Mouse (Mus musculus) right cerebral cortex, adult 2 months (tissue): Measurements from ENCODE around the gene Eif4a1.
A peak's percentile ranks its signal among the peaks of the same experiment; 100 is the strongest.

ENCODE experiments used
- DNase-seq, 2 experiments: peaks; one replicate each; pipeline ENCODE4 v3.0.0; 2021 to 2022; ENCODE audit warnings: low spot score in 2 of 2

Gene Eif4a1

DNA sequence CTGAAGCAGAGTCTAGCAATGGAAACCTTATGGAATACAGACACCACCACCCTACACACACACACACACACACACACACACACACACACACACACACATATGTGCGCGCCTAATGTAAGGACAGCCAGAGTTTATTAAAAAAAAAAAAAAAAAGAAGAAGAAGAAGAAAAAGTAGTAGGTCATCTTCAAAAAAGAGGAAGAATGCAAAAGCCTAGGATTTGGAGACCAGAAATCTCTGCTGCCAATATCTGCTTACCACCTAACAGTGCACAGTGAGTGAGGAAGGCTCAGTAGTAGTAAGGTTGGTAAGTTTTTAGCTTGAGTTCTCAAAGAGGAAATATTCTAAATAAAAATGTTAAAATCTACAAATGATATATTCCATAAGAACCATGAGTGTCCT, 6.9 kb upstream of the Eif4a1 start:
- no peak for DNase-seq

- no peak for DNase-seq
Observed at GRCm38 (mm10) chr11:69671726-69672124, 498 bp downstream of the Eif4a1 start.

- peak; percentile 87 to 89 for DNase-seq
Observed at GRCm38 (mm10) chr11:69670786-69671725, 1.2 kb downstream of the Eif4a1 start.

GRCm38 (mm10) chr11:69666665-69667005, 5.6 kb downstream of the Eif4a1 start:
- DNase-seq: no peak

- DNase-seq: peak; percentile 80 to 85
Observed at GRCm38 (mm10) chr11:69665961-69666664, 6.1 kb downstream of the Eif4a1 start, which contains the start of gene Cd68. TSS of gene Cd68 (minus strand) at chr11:69666153.

DNA sequence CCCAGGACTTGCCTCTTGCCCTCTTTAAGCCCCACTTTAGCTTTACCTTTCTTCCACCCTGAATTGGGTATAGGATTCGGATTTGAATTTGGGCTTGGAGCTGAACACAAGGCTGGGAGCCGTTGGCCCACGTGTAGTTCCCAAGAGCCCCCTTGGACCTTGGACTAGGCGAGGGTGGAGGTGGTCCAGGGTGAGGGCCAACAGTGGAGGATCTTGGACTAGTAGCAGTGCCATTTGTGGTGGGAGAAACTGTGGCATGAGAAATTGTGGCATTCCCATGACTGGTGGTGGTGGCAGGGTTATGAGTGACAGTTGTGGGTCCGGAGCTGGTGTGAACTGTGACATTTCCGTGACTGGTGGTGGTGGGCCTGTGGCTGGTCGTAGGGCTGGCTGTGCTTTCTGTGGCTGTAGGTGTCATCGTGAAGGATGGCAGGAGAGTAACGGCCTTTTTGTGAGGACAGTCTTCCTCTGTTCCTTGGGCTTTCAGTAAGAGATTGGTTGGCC, 6.7 kb downstream of the Eif4a1 start:
- no peak for DNase-seq

DNA sequence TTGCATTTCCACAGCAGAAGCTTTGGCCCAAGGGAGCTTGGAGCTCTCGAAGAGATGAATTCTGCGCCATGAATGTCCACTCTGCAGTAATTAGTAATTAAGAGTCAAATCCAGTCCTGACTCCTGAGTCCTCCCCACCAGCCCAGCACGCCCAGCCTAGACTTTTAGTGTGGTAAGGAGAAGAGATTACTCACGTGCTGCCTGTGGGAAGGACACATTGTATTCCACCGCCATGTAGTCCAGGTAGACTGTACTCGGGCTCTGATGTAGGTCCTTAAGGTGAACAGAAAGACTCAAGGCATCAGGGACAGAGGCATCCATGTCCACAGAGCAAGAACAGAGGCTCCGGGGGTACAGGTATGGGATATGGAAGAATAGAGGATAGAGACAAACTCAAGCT, 7.4 kb downstream of the Eif4a1 start:
- no peak for DNase-seq

DNA sequence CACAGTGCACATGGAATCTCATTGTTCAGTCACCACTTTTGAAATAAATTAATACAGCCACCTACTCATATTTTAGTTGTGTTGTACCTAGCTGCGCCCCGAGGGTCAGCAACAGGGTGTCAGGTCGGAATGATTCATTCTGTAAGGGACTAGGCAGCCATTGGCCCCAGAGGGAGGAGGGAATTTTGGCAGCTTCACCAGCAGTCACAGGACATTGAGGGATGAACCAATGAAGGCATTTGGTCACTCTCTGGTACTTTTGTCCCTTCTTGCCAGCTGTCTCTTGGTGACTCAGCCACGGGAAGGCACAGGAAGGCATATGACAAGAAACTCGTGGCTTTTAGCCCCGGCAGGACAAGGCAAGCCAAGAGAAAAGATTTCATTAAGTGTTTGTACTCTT, 8.4 kb downstream of the Eif4a1 start:
- no peak for DNase-seq

DNA sequence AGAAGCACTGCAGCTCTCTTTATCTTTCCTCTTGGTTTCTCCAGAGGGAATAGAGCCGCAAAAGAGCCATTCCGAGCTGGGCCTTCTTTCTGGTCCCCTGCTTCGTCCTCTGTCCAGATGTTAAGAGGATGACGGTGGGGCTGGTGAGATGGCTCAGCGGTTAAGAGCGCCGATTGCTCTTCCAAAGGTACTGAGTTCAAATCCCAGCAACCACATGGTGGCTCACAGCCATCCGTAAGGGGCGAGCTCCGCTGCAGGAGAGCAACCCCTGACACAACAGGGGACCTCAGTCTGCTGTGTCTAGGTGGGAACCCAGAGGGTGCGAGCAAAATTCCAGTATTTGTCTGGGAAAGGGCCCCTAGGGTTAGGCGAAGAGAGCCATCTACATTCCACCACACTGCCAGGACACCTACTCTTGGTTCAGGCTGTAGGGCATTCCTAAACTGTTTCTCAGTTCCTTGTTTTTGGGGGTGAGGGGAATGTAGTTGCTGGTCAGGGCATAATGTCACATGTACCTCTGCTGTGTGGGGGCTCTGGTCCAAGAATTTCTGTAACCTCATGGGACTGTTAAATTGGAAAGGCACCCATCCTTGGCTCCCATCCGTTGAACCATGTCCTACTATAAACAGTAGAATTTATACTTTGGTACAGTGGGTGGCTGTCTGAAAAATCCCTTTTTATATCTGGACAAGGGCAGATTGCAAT, 9.1 kb downstream of the Eif4a1 start:
- DNase-seq: no peak

DNA sequence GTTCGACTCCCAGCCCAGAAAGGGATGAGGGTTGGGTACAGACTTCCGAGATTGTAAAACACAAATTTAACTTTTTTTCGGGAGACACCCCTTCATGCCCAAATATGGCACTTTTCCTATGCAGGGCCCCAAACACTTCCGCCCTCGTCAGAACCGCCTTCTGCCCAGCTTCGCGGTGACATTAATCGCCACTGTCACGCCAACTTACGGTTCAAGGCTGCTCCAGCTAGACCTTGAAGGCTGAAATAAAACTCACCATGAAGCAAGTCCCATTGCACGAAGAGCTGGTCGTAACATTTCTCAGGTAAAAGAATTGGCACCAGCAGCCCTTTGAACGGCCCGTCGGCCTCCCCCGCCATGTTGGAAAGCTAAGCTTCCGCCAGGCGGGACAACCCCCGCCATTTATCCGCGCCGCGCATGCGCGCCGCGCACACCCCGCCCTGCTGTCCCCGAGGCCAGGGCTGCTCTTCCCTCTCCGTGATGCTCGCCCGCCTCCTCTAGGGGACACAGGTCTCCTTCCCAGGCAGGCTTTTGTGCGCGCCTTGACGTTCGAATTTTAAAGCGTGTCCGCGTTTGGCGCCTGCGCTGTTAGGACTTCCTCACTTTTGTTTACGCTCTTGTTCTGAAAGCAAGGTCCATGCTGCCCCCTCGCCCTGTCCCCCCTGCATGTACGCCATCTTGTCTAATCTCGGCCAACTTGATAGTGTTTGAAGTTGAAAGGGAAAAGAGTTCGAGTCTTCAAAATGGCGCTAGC, 9.8 kb downstream of the Eif4a1 start, which contains the start of gene Mpdu1:
Mpdu1 (minus strand) TSS at position 430 of the 754 bp plus-strand sequence.
- DNase-seq: peak; percentile 92 to 93

DNA sequence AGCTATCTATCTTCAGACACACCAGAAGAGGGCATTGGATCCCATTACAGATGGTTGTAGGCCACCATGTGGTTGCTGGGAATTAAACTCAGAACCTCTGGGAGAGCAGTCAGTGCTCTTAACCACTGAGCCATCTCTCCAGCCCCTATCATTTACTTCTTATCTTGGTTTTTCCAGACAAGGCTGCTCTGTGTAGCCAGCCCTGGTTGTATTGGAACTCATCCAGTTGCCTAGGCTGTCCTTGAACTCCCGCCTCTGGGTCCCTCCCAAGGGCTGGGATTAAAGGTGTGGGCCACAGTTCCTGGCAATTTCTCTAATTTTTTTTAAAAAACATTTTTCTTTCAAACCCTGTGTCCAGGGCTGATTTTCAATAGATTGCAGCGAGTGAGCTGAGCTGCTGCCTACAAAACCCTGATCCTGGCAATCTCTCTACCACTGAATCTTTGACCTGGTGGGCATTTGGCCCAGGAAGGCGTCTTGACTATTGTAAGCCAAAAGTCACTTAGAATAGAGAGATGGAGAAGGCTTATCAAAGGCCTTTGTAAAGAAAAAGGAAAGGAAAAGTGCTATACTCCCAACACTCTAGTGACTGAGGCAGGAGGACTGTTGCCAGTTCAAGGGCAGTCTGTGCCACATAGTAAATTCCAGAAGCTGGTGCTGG, 10.9 kb downstream of the Eif4a1 start:
- no peak for DNase-seq

DNA sequence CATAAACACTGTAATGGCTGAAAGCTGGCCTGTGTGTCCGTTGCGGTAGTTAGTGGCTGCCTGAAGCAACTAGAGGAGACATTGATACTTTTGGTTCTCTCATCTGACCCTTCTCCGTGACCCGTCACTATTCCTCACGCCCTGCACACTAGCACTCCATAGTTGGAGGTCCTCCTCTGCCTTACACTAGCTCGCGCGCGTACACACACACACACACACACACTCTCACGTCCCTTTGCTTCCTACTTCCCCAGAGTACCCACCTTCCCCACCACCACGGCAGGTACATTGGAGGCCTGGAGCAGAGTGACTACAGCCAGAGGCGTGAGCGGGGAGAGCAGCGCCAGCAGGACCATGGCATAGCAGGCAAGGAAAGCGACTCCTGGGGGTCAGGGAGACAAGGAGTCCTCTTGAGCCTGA, 14.8 kb downstream of the Eif4a1 start:
- DNase-seq: no peak

DNA sequence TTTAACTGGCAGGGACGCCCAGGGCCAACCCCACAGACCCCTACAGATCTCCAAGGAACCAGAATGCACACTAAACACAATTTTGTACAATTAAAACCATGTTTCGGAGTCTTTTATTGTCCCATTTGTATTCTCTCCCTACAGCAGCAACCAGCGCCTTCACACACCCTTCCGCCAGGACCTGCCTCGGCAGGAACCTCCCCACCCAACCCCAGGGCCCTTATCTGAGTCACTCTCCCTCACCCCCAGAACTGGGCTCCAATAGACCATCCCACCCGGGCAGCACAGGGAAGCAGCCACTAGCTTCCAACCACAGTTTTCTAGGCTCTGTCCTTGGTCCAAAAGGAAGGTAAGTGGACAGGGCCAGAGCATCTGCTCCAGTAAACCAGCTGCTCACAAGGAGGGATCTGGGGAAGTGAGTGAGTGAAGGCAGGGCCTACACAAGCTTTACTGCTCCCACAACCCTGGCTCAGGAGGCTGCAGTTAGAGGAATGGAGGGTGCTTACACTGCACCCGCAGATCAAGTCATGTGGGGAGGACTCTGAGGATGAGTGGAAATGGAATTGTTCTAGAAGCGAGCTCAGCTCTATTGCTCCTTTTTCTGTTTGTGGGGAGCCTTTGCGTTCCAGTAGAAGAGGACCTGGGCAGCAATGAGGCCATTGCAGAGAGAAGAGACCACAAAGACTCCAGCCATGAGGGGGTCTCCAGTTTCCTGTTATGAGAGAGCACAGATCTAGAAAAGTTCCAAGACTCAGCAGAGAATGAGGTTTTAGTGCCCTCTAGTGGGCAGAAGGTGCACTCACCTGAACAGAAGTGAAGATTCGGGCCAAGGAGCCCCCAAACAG, 15.4 kb downstream of the Eif4a1 start:
- peak in 1 of 2 experiments; percentile 68 for DNase-seq

GRCm38 (mm10) chr11:69656065-69656455, 16.2 kb downstream of the Eif4a1 start:
- no peak for DNase-seq

DNA sequence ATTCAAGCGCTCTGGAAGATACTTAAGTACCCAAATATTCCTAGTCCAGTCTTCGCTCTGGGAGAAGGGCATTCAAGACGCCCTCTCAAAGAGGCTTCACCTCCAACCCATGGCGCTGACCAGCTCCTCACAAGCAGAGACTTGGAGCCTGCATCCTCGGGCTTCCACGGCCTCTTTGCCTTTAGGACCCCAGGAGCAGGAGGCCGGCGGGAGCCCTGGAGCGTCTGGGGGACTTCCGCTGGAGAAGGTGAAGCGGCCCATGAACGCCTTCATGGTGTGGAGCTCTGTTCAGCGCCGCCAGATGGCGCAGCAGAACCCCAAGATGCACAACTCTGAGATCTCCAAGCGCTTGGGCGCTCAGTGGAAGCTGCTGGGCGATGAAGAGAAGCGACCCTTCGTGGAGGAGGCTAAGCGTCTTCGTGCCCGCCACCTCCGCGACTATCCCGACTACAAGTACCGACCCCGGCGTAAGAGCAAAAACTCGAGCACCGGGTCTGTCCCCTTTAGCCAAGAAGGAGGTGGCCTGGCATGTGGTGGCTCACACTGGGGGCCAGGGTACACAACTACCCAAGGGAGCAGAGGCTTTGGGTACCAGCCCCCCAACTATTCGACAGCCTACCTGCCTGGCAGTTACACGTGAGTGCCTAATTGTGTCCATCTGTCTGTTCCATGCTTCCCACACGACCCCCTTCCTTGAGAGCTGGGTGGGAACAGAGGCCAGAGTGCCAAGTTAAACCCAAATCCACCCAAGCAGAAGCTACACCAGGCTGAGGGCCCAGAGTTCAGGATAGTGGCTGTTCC, 16.8 kb downstream of the Eif4a1 start, which contains the start of gene Sox15:
Sox15 (plus strand) TSS at position 51 of the 801 bp plus-strand sequence.
- DNase-seq: peak; percentile 70 to 85

GRCm38 (mm10) chr11:69654760-69655159, 17.5 kb downstream of the Eif4a1 start:
- no peak for DNase-seq

DNA sequence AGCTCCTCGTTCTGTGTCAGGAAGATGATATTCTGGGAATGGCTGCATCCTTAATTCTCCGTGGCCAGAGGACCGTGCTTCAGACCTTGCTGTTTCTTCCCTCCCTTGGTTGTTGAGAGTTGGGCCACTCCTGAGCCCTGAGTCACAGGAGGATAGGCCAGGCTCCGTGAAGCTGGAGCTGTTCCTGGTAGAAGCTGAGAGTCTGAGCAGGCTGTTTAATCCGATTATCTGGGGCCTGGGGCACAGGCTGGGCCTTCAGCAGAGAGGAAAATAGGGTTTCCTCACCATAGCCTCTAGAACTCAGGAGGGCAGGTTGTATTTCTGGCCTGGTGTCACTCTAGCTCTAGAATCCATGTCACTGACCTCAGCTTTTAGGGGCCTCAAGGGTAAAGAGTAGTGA, 18.8 kb downstream of the Eif4a1 start:
- no peak for DNase-seq

- no peak for DNase-seq
Observed at GRCm38 (mm10) chr11:69645860-69646259, 26.4 kb downstream of the Eif4a1 start.

- DNase-seq: no peak
Observed at GRCm38 (mm10) chr11:69635471-69635870, 36.8 kb downstream of the Eif4a1 start.
